Mouse (Mus musculus) layer of hippocampus, adult 8-10 months (tissue): ENCODE measurements around the gene Spast. TPM values are rescaled to one million over a fixed set of nuclear protein-coding genes. Genes with fewer than 3 reads are reported as not detected.
"Not testable (repeated sequence)": the region's sequence is repeated elsewhere in the genome, so short reads cannot be mapped to it uniquely, and the experiment has no call there.

Source experiments
- DNase-seq, 2 experiments: peaks; one replicate each; pipeline ENCODE4 v3.0.0; 2022; ENCODE audit warnings: low spot score in 2 of 2
- total RNA-seq, 4 experiments: library from RNA; stranded (reverse); gene quantifications; 2 replicates each; pipeline ENCODE4 v1.2.4; 2022

Spast gene
- total RNA-seq, 4 experiments from 2014 or later, result 44.2 to 53.1 (median 49.4) TPM

DNA sequence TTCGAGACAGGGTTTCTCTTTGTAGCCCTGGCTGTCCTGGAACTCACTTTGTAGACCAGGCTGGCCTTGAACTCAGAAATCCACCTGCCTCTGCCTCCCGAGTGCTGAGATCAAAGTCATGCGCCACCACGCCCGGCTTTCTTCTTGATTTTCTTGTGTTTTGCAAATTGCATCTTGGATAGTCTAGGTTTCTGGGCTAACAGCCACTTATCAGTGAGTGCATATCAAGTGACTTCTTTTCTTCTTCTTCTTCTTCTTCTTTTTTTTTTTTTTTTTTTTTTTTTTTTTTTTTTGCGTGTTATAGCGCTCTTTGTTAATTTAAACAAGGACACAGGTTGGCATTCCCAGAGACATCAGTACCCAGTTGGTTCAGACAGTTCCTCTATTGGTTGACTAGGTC lies 11.6 kb upstream of the Spast start:
- DNase-seq, result not testable (repeated sequence)

DNA sequence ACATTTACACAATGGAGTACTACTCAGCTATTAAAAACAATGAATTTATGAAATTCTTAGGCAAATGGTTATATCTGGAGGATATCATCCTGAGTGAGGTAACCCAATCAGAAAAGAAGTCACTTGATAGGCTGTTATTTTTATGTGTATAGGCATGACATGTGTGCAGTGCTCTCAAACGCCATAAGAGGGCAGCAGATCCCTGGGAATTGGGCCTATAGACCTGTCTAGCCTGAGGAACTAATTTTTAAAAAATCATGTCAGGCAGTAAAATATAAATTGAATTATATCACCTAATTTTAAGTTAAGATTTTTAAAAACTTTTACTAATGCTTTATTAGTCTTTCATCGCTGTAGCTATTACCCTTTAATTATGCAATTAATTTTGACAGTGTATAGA lies 10.6 kb upstream of the Spast start:
- not testable (repeated sequence) for DNase-seq

DNA sequence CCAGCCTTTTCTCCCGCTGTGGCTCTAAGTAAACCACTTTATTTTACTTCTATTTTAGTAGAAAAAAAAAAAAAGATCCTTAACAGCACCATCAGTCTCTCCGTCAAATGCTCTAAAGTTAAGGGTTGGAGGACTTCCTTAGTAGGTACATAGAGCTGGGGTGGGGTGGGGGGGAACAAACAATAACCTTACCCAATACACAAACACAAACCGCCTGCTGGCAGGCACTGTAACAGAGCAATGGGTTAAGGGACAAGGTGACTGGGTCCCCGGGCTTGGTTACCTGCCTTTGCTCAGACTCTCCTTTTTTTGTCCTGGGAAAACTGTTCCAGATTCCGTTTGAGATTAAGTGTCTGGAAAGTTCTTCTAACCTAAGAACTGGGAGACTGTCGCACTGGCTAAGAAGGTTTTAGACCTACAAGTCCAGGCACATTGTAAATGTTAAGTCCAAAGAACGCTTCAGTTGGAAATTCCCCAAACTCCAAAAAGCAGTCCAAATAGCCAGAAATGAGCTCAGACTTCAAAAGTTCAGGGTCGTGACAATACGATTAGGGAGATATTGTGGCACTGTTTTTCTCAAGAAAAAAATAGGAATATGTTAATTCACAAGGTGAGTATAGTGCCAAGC lies 7.6 kb upstream of the Spast start:
- DNase-seq, result no peak

DNA sequence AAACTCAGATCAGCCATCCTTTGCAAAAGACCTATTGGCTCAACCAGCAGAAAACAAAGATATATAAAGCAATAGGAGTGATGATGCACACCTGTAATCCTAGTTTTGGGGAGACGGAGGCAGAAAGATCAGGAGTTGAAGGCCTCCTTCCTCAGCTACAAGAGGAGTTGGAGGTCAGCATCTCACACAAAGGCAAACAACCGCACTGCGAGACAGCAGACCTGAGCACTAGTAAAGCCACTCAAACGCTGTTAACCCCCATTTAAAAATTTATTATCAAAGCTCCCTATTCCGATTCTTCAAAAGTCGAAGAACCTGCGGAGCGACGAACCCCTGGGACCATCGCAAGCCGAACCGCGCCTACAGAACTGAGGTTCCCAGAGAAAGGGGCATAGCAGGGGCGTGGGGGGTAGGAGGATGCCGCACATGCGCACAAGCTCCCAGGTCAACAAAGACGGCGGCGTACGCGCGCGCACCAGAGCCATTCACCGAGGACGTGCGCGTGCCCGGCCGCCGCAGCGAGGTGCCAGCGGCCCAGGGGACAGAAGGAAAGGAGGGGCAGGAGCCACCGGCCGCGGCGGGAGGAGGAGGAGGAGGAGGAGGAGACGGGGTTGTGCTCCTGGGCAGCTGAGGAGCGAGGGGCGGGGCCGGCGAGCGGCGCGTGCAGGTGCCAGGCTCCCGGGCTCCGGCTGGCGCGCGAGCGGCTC lies 409 bp upstream of the Spast start:
- DNase-seq, result peak; percentile 89 to 95

DNA sequence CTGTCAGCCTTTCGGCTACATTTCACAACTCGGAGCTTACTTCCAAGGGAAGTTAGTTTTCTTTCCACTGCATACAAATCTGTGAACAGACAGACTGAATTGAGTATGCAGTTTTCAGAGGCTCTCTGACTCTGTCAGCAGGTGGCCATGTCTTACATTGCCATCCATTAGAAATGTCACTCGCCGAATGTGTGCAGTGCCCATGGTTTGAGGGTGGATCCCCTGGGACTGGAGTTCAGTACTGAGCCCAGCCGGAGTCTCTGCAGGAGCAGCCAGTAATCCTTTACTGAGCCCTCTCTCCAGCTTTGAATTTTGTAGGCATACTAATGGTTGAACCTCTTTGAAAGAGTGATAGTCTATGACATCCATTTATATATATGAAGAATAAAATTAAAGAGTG lies 2.4 kb downstream of the Spast start:
- DNase-seq, result no peak

DNA sequence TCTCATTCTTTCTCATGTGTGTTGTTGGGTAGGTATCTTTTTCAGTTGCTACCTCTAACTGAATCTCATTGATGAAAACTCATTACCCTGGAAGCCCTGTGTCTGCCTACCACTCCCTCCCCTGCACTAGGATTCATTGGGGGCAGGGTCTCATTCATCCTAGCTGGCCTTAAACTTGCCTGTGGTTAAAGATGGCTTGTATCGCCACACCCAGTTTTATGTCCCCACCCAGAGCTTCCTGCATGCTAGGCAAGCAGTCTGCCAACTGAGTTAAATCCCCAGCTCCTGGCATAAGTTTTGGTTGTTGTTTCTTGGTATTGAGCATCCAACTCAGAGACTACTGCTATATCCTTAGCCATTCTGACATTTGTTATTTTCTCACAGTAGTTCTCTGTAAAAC lies 24.8 kb downstream of the Spast start:
- DNase-seq, result no peak

DNA sequence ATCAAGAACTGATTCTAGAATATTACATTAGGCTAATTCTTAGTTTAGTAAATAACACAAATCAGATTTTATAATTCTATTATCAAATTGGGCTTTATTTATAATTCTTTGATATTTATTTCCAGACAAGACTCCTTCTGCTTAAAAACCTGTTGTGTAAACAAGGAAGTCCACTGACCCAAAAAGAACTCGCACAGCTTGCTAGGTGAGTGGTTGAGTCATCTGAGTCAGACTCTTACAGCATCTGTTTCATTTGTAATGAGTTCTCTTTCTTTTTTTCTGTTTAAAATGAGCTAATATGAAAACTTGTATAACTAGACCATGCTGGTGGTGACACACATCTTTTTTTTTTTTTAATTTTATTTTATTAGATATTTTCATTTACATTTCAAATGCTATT lies 38.1 kb downstream of the Spast start:
- DNase-seq, result no peak

DNA sequence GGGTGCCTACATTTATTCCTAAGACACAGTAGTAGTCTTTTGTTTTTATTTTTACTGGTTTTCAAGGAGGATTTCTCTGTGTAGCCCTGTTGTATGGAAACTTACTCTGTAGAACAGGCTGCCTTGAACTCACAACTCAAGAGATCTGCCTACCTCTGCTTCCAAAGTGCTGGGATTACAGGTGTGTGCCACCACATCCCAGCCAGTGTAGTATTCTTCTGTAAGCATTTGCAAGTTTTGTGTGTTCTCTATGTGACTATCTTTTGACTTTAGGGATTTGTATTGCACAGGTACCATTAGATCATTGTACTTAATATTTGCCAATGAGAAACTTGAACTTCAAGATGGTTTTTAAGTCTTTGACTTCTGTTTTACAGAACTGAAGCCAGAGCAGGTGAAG lies 47.9 kb downstream of the Spast start:
- DNase-seq, result no peak

DNA sequence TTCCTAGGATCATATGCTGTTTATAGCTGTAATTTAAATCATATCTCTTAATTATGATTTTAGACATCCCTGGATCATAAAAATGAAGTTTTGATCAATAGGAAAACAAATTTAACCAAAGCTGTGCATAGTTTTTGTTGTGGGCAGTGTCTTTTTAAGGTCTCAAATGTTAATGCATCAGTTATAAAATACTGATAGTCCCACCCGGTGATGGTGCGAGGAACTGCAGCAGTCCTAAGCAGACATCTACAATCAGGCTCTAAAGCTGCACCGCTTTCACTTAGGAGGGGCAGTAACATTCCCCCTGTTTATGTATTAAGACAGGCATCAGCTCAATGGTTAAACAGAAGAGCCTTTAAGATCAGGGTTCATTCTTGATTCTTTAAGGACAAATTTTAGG lies 51.1 kb downstream of the Spast start:
- no peak for DNase-seq

DNA sequence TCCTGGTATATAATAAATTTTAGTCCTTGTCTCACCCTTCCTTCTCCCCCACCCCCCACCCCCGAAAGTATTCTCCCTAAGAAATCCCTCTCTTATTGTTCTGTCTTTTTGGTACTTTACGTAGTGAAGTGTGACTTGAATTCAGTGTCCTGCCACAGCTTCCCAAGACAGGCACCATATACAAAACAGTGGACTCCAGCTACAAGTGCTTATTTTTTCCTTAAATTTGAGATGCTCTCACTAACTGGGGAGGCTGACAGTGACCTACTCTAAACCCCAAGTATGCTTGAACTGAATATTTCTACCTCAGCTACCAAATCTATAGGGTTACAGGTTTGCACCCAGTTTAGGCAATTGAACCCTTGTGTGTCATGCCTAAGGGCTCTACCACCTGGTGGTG lies 55.6 kb downstream of the Spast start:
- DNase-seq, result no peak

DNA sequence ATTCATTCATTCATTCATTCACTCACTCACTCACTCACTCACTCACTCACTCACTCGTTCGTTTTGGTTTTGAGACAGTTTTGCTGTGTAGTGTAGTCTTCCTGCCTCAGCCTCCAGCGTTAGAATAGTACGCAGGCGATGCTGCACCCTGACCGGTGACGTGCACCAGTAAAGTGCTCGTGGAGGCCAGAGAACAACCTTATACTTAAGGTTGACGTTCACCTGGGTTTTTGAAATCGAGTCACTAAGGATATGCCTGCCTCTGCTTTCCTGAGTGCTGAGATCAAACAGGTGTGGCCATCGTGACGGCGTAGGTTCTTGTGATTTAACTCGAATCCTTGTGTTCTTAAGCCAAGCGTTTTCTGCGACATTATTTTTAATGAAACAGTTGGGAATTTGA lies 56.1 kb downstream of the Spast start:
- no peak for DNase-seq

DNA sequence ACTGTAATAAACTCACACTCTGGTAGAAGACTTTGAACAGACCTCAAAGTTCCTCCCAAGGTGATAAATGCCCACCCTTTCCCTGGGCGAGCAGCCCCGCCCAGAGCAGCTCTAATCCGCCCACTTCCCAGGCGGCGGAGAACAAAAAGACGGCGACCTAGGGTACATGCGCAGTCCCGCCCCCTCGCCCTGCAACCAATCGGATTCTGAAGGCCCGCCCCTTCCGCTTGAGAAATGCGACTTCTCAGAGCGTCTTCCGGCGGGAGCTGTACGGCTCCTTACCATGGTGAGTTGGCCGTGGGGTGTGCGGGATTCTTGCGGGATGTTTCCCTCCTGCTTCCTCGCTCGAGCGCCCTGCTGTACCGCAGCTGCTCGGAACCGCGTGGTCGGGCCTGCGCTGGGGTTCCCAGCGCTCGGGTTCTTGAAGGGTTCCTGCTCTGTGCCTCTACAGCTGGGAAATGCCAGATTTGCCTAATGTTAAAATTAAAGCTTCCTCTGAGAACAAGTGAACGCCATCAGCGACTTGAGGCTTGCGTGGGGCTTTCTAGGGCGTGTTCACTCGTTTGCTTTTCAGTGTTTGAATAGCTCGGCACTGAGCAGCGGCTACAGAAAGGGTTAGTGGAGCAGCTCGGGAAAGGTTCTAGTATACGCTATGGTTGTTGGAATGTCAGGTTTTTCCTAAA lies 56.7 kb downstream of the Spast start, which contains the start of gene Slc30a6:
Slc30a6 (plus strand) TSS at position 226 of the 683 bp plus-strand sequence.
- peak; percentile 95 to 97 for DNase-seq

DNA sequence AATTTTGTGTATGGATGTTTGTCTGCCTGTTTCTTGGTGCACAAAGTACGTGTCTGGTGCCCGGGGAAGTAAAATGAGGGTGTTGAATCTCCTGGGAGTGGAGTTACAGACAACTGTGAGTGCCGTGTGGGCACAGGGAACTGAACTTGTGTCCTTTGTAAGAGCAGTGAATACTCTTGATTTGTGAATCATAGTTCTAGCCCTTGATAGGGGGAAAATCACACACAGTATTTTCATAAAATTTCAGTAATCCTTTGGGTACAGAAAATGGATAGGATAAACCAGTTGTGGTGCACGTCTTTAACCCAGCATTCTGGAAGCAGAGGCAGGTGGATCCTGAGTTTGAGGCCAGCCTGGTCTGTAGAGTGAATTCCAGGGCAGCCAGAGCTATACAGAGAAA lies 58.0 kb downstream of the Spast start:
- no peak for DNase-seq

DNA sequence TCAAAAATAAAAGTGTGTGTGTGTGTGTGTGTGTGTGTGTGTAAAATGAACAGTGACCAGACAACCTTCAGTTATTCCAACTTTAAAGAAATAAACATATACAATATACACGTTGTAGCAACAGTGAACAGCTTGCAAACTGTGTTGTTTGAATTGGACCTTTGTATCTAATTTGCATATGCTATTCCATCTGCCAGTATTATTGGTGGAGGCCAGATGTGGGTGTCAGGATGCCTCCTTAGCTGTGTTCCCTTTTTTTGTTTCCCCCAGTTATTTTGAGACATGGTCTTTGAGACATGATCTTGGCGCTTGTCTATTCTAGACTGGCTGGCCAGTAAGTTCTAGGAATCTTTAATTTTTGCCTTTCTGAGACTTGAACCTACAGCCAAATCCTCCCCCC lies 58.4 kb downstream of the Spast start:
- DNase-seq, result no peak

DNA sequence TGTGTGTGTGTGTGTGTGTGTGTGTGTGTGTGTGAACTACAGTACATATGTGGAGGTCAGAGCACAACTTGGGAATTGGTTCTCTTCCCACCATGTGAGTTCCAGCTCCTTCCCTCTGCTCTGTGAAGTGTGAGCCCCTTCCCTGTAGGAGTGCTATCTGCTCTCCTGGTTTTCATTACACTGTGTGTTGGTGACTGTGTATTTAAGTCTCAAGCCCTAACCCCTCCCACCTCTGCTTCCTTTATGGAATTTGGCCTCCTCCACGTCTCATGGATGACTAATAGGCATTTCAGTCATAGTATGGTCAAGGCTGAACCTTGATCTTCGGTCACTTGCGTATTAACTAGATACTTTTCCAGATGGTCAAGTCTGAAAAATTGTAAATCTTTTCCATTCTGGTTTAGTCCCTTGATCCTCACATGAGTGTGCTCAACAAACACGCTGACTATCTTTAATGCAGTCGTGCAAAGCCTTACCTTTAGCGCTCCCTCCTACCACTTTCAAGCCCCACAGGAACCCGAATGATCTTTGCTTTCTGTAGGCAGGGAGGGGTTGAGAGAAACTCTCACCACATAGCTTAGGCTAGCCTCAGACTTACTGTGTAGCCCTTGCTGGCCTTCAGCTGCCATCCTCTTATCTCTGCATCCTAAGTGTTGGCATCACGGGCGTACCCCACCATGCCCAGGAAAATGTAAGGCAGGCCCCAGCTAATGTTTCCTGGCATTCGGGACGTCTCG lies 63.9 kb downstream of the Spast start:
- DNase-seq, result no peak

DNA sequence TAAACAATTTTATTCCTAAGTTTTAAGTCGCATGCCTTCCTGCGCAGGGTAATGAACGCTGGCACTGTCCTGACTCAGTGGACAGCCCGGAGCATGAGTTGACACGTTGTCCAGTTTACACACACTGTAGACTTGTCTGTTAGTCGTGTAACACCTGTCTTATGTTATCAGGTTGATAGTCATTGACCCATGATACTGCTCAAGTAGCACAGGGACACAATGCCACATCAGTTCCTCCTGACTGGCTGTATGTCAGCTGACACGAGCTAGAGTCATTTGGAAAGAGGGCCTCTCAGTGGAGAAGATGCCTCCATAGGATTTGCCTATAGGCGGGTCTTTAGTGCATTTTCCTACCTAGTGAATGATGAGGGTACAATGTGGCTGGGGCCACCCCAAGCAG lies 67.7 kb downstream of the Spast start:
- no peak for DNase-seq

DNA sequence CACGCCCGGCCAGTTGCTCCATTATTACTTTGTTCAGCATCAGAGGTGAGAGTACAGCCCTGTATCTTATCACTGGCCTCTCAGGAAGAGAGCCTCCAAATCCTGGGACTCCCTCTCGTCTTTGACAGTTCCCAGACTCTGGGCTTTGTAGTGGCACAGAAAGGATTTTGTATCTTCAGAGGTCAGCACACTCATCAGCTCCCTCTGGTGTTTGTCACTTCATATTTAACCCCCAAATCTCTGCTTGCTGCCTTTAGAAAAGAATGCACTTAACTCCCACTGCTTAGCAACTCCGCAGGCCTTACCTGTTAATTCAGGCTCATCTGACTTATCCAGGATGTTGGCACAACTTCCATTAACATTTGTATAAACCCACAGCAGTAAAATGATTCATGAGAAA lies 70.9 kb downstream of the Spast start:
- DNase-seq, result no peak

DNA sequence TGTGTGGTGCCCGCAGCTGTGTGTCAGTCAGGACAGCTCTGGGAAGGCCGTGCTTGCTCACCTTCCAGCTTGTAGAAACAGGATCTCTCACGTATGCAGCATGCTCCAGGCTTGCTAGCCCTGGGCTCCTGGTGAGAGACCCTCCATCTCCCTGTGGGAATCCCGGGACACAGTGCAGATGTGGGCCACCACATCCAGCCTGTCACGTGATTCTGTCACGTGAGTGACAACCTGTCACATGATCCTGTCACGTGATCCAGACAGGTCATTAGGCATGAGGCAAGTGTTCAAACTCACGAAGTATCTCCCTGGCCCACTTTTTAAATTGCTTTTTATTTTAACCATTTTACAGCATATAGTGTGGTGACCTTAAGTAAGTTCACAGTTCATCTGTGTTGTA lies 74.5 kb downstream of the Spast start:
- DNase-seq, result no peak

DNA sequence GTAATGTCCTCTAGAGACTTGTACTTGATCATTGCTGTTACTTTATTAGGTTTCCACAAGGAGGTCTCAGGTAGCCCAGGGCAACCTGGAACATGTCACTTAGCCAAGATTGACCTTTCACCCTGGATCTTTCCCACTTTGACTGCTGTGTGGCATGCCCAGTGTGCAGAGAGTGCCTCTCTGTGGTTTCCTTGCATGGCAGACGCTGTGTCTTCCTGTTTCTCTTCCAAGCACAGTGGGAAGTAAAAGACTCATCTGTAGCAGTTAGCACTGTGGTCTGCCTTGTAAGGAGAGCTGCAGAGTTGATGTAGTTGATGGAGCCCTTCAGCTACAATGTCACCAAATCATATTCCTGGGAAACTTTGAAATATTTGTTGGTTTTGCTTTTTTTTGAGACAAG lies 75.9 kb downstream of the Spast start:
- no peak for DNase-seq

DNA sequence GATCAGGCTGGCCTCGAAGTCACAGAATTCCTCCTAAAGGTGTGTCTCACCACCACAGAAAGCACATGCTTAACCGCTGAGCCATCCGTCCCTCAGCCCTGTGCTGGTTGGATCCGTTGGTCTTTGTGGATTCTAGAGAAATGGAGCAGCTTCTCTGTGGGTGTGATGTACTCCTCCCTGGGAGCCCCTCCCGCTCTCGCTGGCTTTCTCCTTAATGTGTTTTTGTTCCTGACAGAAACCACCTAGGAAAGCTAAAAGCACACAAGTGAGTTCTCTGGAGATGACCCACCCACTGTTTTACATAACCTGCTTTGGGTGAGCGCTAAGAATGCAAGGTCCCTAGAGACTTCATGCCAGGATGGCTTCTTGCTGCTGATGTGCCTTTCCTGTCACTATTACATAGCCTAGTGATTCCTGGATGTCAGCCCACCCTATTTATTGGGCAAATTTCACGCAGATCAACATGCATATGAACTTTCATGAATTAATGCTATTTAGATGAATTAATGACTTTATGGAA lies 78.1 kb downstream of the Spast start:
- DNase-seq, result peak in 1 of 2 experiments; percentile 26

DNA sequence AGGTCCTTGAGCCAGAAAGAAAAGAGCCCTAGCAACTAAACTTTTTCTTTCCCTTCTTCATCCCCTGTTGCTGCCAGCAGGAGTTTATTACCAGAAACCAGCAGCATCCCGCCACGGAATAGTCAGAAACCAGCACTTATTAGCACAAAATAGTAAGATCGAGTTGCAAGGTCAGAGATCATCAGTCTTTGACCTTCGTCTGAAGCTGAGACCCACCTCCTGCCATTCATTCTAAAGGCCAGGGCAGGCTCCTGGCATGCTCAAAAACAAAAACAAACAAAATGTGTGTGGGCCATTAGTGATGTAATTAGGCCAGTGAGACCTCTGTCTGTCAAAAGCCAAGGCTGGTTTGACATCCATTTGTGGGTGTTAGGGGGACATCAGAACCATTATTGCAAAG lies 79.4 kb downstream of the Spast start:
- no peak for DNase-seq

DNA sequence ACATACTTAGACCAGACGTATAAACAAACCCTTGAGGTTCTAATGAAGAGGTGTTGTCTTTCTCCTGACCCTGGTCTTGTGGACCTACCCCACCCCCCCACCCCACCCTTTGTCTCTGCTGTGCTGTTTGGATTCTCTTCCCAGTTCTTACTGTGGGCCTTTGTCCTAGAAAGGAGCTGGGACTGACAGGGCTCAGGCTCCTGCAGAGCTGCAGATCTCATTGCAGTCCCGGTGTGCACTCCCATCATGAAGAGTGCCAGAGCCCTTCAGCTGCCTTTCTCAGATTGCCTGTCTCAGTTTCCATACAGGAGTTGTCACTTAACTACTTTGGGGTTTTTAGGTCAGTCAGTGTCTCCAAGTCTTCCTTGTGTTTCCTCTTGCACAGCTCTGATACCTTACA lies 81.9 kb downstream of the Spast start:
- no peak for DNase-seq
